Mouse (Mus musculus): ENCODE measurements at regions not wholly inside any gene's neighbourhood (a gene's known extent, or its start where the extent isn't known, plus 50 kb on each side); places are given as distances from the start of the nearest gene placed in this dataset.

DNA sequence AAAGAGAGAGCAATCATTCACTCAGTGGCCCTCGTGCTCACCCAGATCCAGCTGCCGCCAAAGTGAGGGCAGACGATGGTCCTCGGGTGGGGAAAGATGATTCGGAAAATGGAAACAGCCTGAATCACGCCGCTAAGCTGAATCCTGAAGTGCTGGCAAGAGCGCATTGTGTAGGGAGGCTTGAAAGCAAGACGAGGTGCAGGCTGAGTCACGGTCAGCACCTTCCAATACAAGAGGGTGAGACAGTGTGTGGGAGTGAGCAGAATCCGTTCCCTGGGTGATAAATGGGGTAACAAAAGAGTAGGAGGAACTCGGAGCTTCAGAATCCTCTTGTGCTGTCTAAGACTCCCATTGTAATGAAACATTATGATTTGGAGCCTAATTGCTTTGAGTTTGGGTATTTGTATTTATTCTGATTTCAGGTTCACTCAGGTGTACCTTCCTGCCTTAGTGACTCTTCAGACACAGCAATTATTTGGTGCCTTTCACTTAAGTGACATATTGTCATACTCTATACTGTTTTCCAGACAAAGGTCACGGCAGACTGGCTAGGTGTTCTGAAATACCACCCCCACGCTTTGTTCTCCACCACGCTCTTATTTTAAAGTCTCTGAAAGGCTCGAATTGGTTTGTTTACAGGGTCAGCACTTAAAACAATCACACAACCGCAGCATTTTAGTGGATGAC is 70.0 kb downstream of the Mbip start:
- 43% methylated on average over 17 of the region's 17 CpGs for WGBS
- Histone ChIP-seq H3K36me3 (ENCODE audit: control insufficient read depth, insufficient read depth, low read length) (no peaks in the 10 kb centered on the region), H3K4me3 (ENCODE audit: low read depth, low read length) (no peak overlapping the region), H3K27ac (ENCODE audit: low read depth, low read length) (no peak overlapping the region), H3K9me3 (ENCODE audit: control insufficient read depth, low read length) (no peaks in the 10 kb centered on the region), H3K27me3 (ENCODE audit: control insufficient read depth, insufficient read depth, low read length) (no peaks in the 10 kb centered on the region), H3K4me2 (replicated peaks; ENCODE audit: low read depth, low read length) (no peak overlapping the region), H3K4me1 (replicated peaks; ENCODE audit: control insufficient read depth, insufficient read depth, low read length) (no peaks in the 10 kb centered on the region), H3K9ac (ENCODE audit: low read depth, low read length) (no peak overlapping the region)
- peak; percentile 49; the same call in 1 of the 2 replicates for ATAC-seq (ENCODE audit: low FRiP score)
- DNase-seq (ENCODE audit: low spot score), result peak; percentile 10

DNA sequence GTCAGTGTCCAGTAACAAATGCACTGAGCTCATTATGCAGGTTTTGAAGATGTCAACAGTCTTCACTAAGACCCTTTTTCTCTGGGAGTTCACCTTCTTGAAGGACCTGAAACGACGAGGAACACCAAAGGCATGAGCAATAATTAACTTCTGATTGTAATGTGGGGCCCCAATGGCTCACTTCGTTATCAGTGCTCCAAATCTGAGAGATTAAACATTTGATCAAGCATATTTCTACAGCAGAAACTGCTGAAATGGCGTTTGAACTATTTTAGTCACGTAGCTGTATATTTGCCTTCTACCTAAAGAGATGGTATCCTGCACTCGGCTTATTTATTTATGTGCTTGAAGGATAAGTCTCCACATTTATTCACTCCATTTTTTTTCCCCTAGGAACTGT is 80.6 kb downstream of the Mbip start:
- H3K4me1 ChIP-seq (replicated peaks; ENCODE audit: control insufficient read depth, insufficient read depth, low read length), result no peaks in the 10 kb centered on the region
- DNase-seq (ENCODE audit: low spot score) (no peak), ATAC-seq (ENCODE audit: low FRiP score) (no peak)
- WGBS, result 80% methylated on average over 6 of the region's 6 CpGs
- H3K9me3 ChIP-seq (ENCODE audit: control insufficient read depth, low read length), result no peaks in the 10 kb centered on the region
- H3K36me3 ChIP-seq (ENCODE audit: control insufficient read depth, insufficient read depth, low read length), result no peaks in the 10 kb centered on the region
- H3K27me3 ChIP-seq (ENCODE audit: control insufficient read depth, insufficient read depth, low read length), result no peaks in the 10 kb centered on the region
- H3K4me2 ChIP-seq (replicated peaks; ENCODE audit: low read depth, low read length), result no peak overlapping the region
- no peak overlapping the region for H3K4me3 ChIP-seq (ENCODE audit: low read depth, low read length)
- no peak overlapping the region for H3K27ac ChIP-seq (ENCODE audit: low read depth, low read length)
- no peak overlapping the region for H3K9ac ChIP-seq (ENCODE audit: low read depth, low read length)

DNA sequence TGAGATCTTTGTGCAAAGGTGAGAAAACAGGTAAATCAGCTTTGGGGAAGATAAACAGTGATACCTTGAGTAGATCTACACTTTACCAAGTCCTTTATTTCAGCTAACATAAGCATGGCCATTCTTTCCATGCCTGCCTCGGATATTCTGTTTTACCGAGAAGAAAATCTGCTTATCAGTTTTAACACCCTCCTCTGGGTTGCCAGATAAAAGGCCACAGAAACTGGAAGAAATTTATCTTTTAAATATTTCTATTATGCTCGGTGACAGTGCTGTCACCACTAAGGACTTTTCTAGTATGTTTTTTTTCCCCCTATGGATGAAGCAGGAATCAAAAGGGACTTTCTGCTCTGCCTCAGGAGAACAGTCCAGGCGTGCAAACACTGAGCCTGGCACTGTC is 84.2 kb downstream of the Mbip start:
- no peaks in the 10 kb centered on the region for H3K4me1 ChIP-seq (replicated peaks; ENCODE audit: control insufficient read depth, insufficient read depth, low read length)
- ATAC-seq (ENCODE audit: low FRiP score) (no peak), DNase-seq (ENCODE audit: low spot score) (no peak)
- no peaks in the 10 kb centered on the region for H3K9me3 ChIP-seq (ENCODE audit: control insufficient read depth, low read length)
- no peaks in the 10 kb centered on the region for H3K36me3 ChIP-seq (ENCODE audit: control insufficient read depth, insufficient read depth, low read length)
- no peak overlapping the region for H3K4me3 ChIP-seq (ENCODE audit: low read depth, low read length)
- 88% methylated on average over 4 of the region's 4 CpGs for WGBS
- H3K9ac ChIP-seq (ENCODE audit: low read depth, low read length), result no peak overlapping the region
- H3K27ac ChIP-seq (ENCODE audit: low read depth, low read length), result no peak overlapping the region
- no peaks in the 10 kb centered on the region for H3K27me3 ChIP-seq (ENCODE audit: control insufficient read depth, insufficient read depth, low read length)
- no peak overlapping the region for H3K4me2 ChIP-seq (replicated peaks; ENCODE audit: low read depth, low read length)

DNA sequence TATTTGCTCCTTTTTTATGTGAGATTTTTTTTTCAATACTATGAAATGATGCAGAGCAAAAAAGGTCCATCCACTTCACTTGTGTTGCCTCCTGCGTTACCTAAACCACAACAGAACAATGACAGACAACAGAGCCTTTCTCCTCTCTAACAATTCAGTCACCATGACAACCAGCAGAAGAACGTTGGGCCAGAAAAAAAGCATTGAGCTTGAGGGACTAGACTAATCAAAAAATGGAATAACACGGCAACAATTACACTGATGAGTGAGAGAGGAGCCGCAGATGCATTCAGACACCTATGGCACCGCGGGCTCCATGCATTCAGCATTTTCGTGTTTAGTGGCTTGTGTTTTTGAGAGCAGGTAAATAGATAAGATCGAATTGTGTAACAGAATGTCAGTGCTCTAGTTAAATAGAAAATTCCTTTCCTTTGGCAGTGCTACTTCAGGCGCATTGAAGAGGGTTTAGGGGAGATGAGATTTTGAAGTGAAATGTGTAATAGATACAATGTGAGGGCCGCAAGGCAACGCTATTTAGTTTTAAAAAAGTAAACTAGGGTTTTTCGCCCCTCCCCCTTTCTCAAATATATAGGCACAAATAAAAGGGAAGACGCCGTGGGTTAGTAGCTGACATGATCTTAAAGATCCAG is 87.2 kb downstream of the Mbip start:
- Histone ChIP-seq H3K9ac (ENCODE audit: low read depth, low read length) (no peak overlapping the region), H3K4me1 (replicated peaks; ENCODE audit: control insufficient read depth, insufficient read depth, low read length) (no peaks in the 10 kb centered on the region), H3K9me3 (ENCODE audit: control insufficient read depth, low read length) (no peaks in the 10 kb centered on the region), H3K27ac (ENCODE audit: low read depth, low read length) (peak overlapping the region; percentile 30; the same call in 1 of the 2 replicates), H3K4me2 (replicated peaks; ENCODE audit: low read depth, low read length) (0 out of 2 replicates have a peak overlapping the region, but pooled peaks have one; percentile 3), H3K4me3 (ENCODE audit: low read depth, low read length) (no peak overlapping the region), H3K36me3 (ENCODE audit: control insufficient read depth, insufficient read depth, low read length) (no peaks in the 10 kb centered on the region), H3K27me3 (ENCODE audit: control insufficient read depth, insufficient read depth, low read length) (no peaks in the 10 kb centered on the region)
- WGBS, result 52% methylated on average over 14 of the region's 14 CpGs
- ATAC-seq (ENCODE audit: low FRiP score) (peak; percentile 75; the same call in 1 of the 2 replicates), DNase-seq (ENCODE audit: low spot score) (peak; percentile 61)

DNA sequence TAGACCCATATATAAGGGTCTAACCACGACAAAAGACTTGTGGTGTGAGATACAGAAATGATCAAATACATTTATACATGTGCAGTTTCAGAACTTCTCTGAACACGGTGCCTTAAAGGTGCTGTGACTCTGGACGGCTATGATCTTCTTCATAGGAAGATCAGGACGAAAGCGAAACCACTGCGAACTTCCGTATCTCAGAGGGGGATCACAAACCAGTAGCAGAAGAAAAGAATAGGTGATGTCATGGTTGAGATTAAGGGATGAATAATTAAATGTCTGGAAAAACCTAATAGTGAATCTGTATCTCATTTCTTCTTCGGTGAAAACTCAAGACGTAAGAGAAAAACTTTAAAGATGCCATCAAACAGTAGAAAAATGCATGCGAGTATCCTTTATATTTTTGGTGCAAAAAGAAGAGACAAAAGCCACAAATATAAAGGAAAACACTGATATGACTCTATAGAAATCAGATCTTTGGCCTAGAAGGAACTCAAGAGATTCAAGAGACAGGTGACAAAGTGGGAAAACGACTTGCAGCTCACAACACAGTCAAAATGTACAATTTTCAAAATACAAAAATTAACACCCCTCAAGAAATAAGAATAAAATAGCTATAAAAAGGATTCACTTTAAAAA is 89.3 kb downstream of the Mbip start:
- Histone ChIP-seq H3K4me1 (replicated peaks; ENCODE audit: control insufficient read depth, insufficient read depth, low read length) (no peaks in the 10 kb centered on the region), H3K27ac (ENCODE audit: low read depth, low read length) (no peak overlapping the region), H3K9me3 (ENCODE audit: control insufficient read depth, low read length) (no peaks in the 10 kb centered on the region), H3K27me3 (ENCODE audit: control insufficient read depth, insufficient read depth, low read length) (no peaks in the 10 kb centered on the region), H3K4me3 (ENCODE audit: low read depth, low read length) (no peak overlapping the region), H3K9ac (ENCODE audit: low read depth, low read length) (no peak overlapping the region), H3K4me2 (replicated peaks; ENCODE audit: low read depth, low read length) (no peak overlapping the region), H3K36me3 (ENCODE audit: control insufficient read depth, insufficient read depth, low read length) (no peaks in the 10 kb centered on the region)
- DNase-seq (ENCODE audit: low spot score) (no peak), ATAC-seq (ENCODE audit: low FRiP score) (no peak)
- WGBS, result 90% methylated on average over 11 of the region's 11 CpGs

DNA sequence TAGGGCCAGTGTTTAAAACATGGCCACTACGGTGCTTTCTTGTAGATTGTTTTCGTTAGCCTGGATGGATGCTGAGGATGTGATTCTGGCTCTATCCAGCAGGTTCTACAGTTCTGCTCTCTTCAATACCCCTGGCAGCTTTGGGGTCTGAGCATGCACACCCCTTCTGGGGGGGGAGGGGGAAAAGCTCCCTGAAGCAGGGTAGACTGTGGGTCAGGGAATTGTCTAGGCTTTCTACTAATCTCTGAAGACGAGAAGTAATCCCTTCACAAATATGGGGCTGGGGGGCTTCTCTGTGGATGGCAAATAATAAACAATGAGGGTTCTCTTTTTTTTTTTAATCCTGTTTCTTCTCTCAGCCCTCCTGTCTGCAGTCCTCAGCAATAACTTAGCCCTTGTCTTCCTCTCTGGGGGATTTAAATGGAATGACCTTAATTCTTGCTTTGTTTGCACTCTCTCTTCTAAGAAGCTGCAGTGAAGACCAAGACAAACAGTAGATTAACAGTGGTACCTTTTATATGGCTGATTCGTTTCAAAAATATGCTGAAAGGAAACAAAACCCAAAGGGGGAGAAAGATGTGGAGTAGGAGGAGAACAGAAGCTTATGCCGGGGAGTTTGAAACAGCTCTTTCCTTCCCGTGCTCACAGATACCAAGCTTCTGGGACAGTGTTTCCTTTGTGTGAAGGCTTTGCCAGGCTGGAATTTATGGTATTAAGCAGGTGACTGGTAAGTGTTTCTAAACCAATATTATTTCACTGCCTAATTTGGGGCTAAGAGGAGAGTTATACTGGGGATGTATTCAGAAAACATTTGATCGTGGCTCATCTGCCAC is 92.9 kb downstream of the Mbip start:
- Histone ChIP-seq H3K36me3 (ENCODE audit: control insufficient read depth, insufficient read depth, low read length) (no peaks in the 10 kb centered on the region), H3K9ac (ENCODE audit: low read depth, low read length) (no peak overlapping the region), H3K27me3 (ENCODE audit: control insufficient read depth, insufficient read depth, low read length) (no peaks in the 10 kb centered on the region), H3K4me3 (ENCODE audit: low read depth, low read length) (no peak overlapping the region), H3K4me2 (replicated peaks; ENCODE audit: low read depth, low read length) (no peak overlapping the region), H3K4me1 (replicated peaks; ENCODE audit: control insufficient read depth, insufficient read depth, low read length) (no peaks in the 10 kb centered on the region), H3K27ac (ENCODE audit: low read depth, low read length) (no peak overlapping the region), H3K9me3 (ENCODE audit: control insufficient read depth, low read length) (no peaks in the 10 kb centered on the region)
- no peak for ATAC-seq (ENCODE audit: low FRiP score)
- no peak for DNase-seq (ENCODE audit: low spot score)
- WGBS, result 65% methylated on average over 7 of the region's 7 CpGs

DNA sequence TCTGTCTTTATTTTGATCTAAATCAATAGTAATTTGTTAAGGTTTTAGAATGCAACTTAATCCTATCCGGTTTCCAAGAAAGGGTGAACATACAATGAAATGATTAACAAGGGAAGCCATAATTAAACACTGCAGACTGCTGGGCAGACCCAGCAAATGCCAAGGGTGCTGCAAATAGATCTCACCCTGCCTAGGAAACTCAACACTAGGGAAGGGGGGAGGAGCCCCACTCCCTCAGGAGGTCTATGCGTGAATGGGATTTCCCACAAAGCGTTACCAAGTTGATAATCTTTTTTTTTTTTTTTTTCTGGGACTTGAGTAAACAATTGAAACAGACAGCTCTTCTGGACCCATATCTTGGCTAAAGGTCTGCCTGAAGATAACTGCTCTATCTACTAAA is 95.4 kb downstream of the Mbip start:
- Histone ChIP-seq H3K4me1 (replicated peaks; ENCODE audit: control insufficient read depth, insufficient read depth, low read length) (no peaks in the 10 kb centered on the region), H3K4me2 (replicated peaks; ENCODE audit: low read depth, low read length) (no peak overlapping the region), H3K36me3 (ENCODE audit: control insufficient read depth, insufficient read depth, low read length) (no peaks in the 10 kb centered on the region), H3K4me3 (ENCODE audit: low read depth, low read length) (no peak overlapping the region), H3K27me3 (ENCODE audit: control insufficient read depth, insufficient read depth, low read length) (no peaks in the 10 kb centered on the region), H3K9me3 (ENCODE audit: control insufficient read depth, low read length) (no peaks in the 10 kb centered on the region), H3K9ac (ENCODE audit: low read depth, low read length) (no peak overlapping the region), H3K27ac (ENCODE audit: low read depth, low read length) (no peak overlapping the region)
- 33% methylated on average over 3 of the region's 3 CpGs for WGBS
- ATAC-seq (ENCODE audit: low FRiP score), result no peak
- no peak for DNase-seq (ENCODE audit: low spot score)

DNA sequence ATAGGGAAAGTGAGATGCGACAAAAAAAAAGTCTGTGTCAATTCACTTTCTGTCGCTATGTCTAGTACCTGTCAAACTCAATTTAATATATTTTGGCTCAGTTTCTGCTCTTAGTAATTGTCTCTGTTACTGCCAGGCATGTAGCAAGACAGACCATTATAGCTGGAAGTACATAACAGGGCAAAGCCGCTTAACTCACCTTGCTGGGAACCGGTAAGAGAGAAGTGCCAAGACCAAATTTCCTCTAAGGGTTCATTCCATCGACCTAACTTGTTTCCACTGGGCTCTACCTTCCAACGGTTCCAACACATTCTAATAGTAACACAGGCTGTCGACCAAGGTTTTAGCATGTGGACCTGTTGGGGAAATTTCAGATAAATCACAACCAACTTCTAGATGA is 99.3 kb downstream of the Mbip start:
- DNase-seq (ENCODE audit: low spot score) (no peak), ATAC-seq (ENCODE audit: low FRiP score) (no peak)
- H3K27ac ChIP-seq (ENCODE audit: low read depth, low read length), result no peak overlapping the region
- no peaks in the 10 kb centered on the region for H3K36me3 ChIP-seq (ENCODE audit: control insufficient read depth, insufficient read depth, low read length)
- H3K9me3 ChIP-seq (ENCODE audit: control insufficient read depth, low read length), result no peaks in the 10 kb centered on the region
- no peak overlapping the region for H3K4me2 ChIP-seq (replicated peaks; ENCODE audit: low read depth, low read length)
- WGBS, result 92% methylated on average over 7 of the region's 7 CpGs
- no peak overlapping the region for H3K4me3 ChIP-seq (ENCODE audit: low read depth, low read length)
- H3K4me1 ChIP-seq (replicated peaks; ENCODE audit: control insufficient read depth, insufficient read depth, low read length), result no peaks in the 10 kb centered on the region
- H3K9ac ChIP-seq (ENCODE audit: low read depth, low read length), result no peak overlapping the region
- no peaks in the 10 kb centered on the region for H3K27me3 ChIP-seq (ENCODE audit: control insufficient read depth, insufficient read depth, low read length)
